Mouse (Mus musculus): ENCODE data around the gene Zfp810. TPM values are rescaled to one million over a fixed set of nuclear protein-coding genes. Genes with fewer than 3 reads are reported as not detected.
A peak's percentile ranks its signal among the peaks of the same experiment; 100 is the strongest.

The Zfp810 gene
- total and polyA plus RNA-seq, 2 experiments from 2014 or later, result 24.2 to 41.4 TPM

- no peak for ATAC-seq
- DNase-seq (ENCODE audit: low spot score), result no peak
- H3K36me3 ChIP-seq (ENCODE audit: insufficient read depth, low read length), result no peaks in the 10 kb centered on the region
- no peaks in the 10 kb centered on the region for H3K27me3 ChIP-seq (ENCODE audit: insufficient read depth, low read length)
- H3K4me1 ChIP-seq (ENCODE audit: insufficient read depth, low read length), result no peaks in the 10 kb centered on the region
- no peak overlapping the region for H3K9ac ChIP-seq (replicated peaks; ENCODE audit: low read length)
- H3K27ac ChIP-seq, result no peak overlapping the region
- WGBS, result 89% methylated on average over 1 of the region's 1 CpGs
- no peak for TF ChIP-seq CTCF (IDR thresholded peaks at IDR 0.05; ENCODE audit: low read depth)
- H3K4me2 ChIP-seq (ENCODE audit: low read depth, low read length), result no peak overlapping the region
- H3K4me3 ChIP-seq (ENCODE audit: low read length), result no peak overlapping the region
- no peaks in the 10 kb centered on the region for H3K9me3 ChIP-seq (ENCODE audit: low read length)
These were observed 38.6 kb downstream of the Zfp810 start for GRCm38 (mm10) chr9:22268886-22269285.

DNA sequence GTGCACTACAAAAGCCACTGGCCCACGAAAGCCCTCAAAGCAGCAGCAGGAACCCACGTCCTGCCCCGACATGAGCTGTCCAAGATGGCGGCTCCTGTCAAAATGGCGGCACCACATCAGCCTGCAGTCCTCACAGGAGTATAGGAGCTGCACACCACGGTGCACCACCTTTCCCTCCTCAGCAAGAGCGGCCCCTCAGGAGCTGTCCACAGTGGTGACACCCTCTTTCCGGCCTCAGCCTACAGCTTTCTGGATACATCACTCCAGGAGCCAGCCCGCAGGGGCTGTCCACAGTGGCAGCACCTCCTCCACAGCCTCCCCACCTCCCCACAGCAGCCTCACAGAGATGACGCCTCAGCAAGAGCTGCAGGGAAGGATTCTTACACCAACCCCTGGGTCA, 44.8 kb downstream of the Zfp810 start:
- H3K36me3 ChIP-seq (ENCODE audit: insufficient read depth, low read length), result no peaks in the 10 kb centered on the region
- H3K9me3 ChIP-seq (ENCODE audit: low read length), result no peaks in the 10 kb centered on the region
- TF ChIP-seq CTCF (IDR thresholded peaks at IDR 0.05; ENCODE audit: low read depth), result no peak
- ATAC-seq, result no peak
- no peak overlapping the region for H3K27ac ChIP-seq
- no peak for DNase-seq (ENCODE audit: low spot score)
- 91% methylated on average over 10 of the region's 10 CpGs for WGBS
- H3K9ac ChIP-seq (replicated peaks; ENCODE audit: low read length), result no peak overlapping the region
- H3K4me2 ChIP-seq (ENCODE audit: low read depth, low read length), result no peak overlapping the region
- no peak overlapping the region for H3K4me3 ChIP-seq (ENCODE audit: low read length)
- no peaks in the 10 kb centered on the region for H3K4me1 ChIP-seq (ENCODE audit: insufficient read depth, low read length)
- H3K27me3 ChIP-seq (ENCODE audit: insufficient read depth, low read length), result no peaks in the 10 kb centered on the region

DNA sequence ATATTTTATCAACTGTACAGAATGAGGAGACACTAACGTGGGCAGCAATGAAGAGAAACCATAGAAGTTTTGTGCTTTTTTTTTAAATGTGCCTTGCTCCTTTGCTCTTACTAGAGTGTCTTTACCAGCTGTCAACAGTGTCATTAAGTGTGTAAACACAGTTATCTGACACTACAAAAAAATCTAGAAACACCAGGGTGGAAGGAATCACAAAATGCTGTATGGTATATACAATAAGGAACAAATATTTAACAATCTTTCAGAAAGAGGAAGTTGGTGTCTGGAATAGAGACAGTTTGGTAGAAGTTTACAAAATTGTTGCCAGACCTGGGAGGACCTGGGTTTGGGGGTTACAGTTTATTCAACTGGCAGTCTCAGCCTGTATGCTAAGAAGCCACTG, 45.9 kb downstream of the Zfp810 start:
- ATAC-seq (no peak), DNase-seq (ENCODE audit: low spot score) (no peak)
- H3K27me3 ChIP-seq (ENCODE audit: insufficient read depth, low read length), result no peaks in the 10 kb centered on the region
- H3K9me3 ChIP-seq (ENCODE audit: low read length), result no peaks in the 10 kb centered on the region
- H3K27ac ChIP-seq, result no peak overlapping the region
- H3K4me1 ChIP-seq (ENCODE audit: insufficient read depth, low read length), result no peaks in the 10 kb centered on the region
- no peak overlapping the region for H3K4me2 ChIP-seq (ENCODE audit: low read depth, low read length)
- H3K36me3 ChIP-seq (ENCODE audit: insufficient read depth, low read length), result no peaks in the 10 kb centered on the region
- H3K9ac ChIP-seq (replicated peaks; ENCODE audit: low read length), result no peak overlapping the region
- H3K4me3 ChIP-seq (ENCODE audit: low read length), result no peak overlapping the region
- TF ChIP-seq CTCF (IDR thresholded peaks at IDR 0.05; ENCODE audit: low read depth), result no peak
- 98% methylated on average over 1 of the region's 1 CpGs for WGBS

GRCm38 (mm10) chr9:22260092-22260422, 47.4 kb downstream of the Zfp810 start:
- no peaks in the 10 kb centered on the region for H3K4me1 ChIP-seq (ENCODE audit: insufficient read depth, low read length)
- H3K9ac ChIP-seq (replicated peaks; ENCODE audit: low read length), result peak overlapping the region; percentile 67; the same call in 1 of the 2 replicates
- H3K27me3 ChIP-seq (ENCODE audit: insufficient read depth, low read length), result no peaks in the 10 kb centered on the region
- peak overlapping the region; percentile 60 for H3K4me3 ChIP-seq (ENCODE audit: low read length)
- DNase-seq (ENCODE audit: low spot score) (no peak), ATAC-seq (no peak)
- H3K36me3 ChIP-seq (ENCODE audit: insufficient read depth, low read length), result no peaks in the 10 kb centered on the region
- peaks cover 3% of the 10 kb centered on the region; the same call in 1 of the 2 replicates for H3K9me3 ChIP-seq (ENCODE audit: low read length)
- 23% methylated on average over 3 of the region's 3 CpGs for WGBS
- peak overlapping the region; percentile 74 for H3K4me2 ChIP-seq (ENCODE audit: low read depth, low read length)
- TF ChIP-seq CTCF (IDR thresholded peaks at IDR 0.05; ENCODE audit: low read depth), result no peak
- no peak overlapping the region for H3K27ac ChIP-seq

GRCm38 (mm10) chr9:22259184-22260091, 48.0 kb downstream of the Zfp810 start, which contains the start of gene Zfp599:
Gene Zfp599 (minus strand): TSS chr9:22259895.
- Histone ChIP-seq H3K27me3 (ENCODE audit: insufficient read depth, low read length) (no peaks in the 10 kb centered on the region), H3K27ac (peak within 1 kb of the TSS; percentile 32; the same call in 1 of the 2 replicates)
- 2% methylated on average over 35 of the region's 35 CpGs for WGBS

GRCm38 (mm10) chr9:22258784-22259183, 48.7 kb downstream of the Zfp810 start:
- peak overlapping the region; percentile 60 for H3K4me3 ChIP-seq (ENCODE audit: low read length)
- H3K36me3 ChIP-seq (ENCODE audit: insufficient read depth, low read length), result no peaks in the 10 kb centered on the region
- 0 out of 2 replicates have a peak overlapping the region, but pooled peaks have one; percentile 32 for H3K27ac ChIP-seq
- no peaks in the 10 kb centered on the region for H3K4me1 ChIP-seq (ENCODE audit: insufficient read depth, low read length)
- WGBS, result 80% methylated on average over 8 of the region's 8 CpGs
- no peak for TF ChIP-seq CTCF (IDR thresholded peaks at IDR 0.05; ENCODE audit: low read depth)
- H3K9ac ChIP-seq (replicated peaks; ENCODE audit: low read length), result peak overlapping the region; percentile 67; the same call in 1 of the 2 replicates
- ATAC-seq (no peak), DNase-seq (ENCODE audit: low spot score) (no peak)
- H3K27me3 ChIP-seq (ENCODE audit: insufficient read depth, low read length), result no peaks in the 10 kb centered on the region
- peak overlapping the region; percentile 74 for H3K4me2 ChIP-seq (ENCODE audit: low read depth, low read length)
- H3K9me3 ChIP-seq (ENCODE audit: low read length), result peaks cover 4% of the 10 kb centered on the region; the same call in 1 of the 2 replicates

More at GRCm38 (mm10) chr9:22259184-22260091, 48.0 kb downstream of the Zfp810 start, which contains the start of gene Zfp599:
- ATAC-seq, result peak; percentile 94
- H3K4me2 ChIP-seq (ENCODE audit: low read depth, low read length), result peak within 1 kb of the TSS; percentile 74
- peak within 1 kb of the TSS; percentile 67 for H3K9ac ChIP-seq (replicated peaks; ENCODE audit: low read length)
- no peak for TF ChIP-seq CTCF (IDR thresholded peaks at IDR 0.05; ENCODE audit: low read depth)
- H3K4me3 ChIP-seq (ENCODE audit: low read length), result peak within 1 kb of the TSS; percentile 60
- peaks cover 4% of the 10 kb centered on the region; the same call in 1 of the 2 replicates for H3K9me3 ChIP-seq (ENCODE audit: low read length)
- H3K36me3 ChIP-seq (ENCODE audit: insufficient read depth, low read length), result no peaks in the 10 kb centered on the region
- DNase-seq (ENCODE audit: low spot score), result peak; percentile 78
- H3K4me1 ChIP-seq (ENCODE audit: insufficient read depth, low read length), result no peaks in the 10 kb centered on the region

Measured in hindbrain, postnatal 0 days (tissue).